Mouse (Mus musculus) gastrocnemius, postnatal 10 days (tissue): ENCODE data around the gene Qpct. TPM values are rescaled to one million over a fixed set of nuclear protein-coding genes. Genes with fewer than 3 reads are reported as not detected.
"Not testable (repeated sequence)": the region's sequence is repeated elsewhere in the genome, so short reads cannot be mapped to it uniquely, and the experiment has no call there.

Experiments
- DNase-seq: peaks from one replicate; pipeline ENCODE4 v3.0.0; 2021; ENCODE audit warnings: mixed read lengths
- total RNA-seq, 2 experiments: library from RNA; stranded (reverse); gene quantifications; 2 replicates each; pipeline ENCODE4 v1.2.3; 2021

The Qpct gene
- total RNA-seq, 2 experiments from 2014 or later, result 12.3 to 15.9 TPM

DNA sequence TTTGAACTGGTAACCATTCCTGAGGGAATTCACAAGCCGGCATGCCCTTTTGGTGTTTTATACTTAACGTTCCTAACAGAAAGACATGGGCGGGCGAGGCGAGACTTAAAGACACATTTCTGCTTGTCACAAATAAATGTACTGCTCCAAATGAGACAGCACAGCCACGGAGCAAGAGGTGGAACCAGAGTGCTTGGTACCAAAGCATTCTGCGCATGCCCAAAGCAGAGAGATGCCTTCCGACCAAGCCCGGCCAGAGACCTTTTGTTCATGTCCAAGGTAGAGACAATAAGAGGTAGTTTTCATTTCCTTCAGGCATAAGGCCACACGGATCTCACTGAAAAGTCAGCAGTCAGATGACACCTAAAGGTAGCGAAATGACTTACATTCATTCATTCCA lies 20.2 kb downstream of the Qpct start:
- no peak for DNase-seq

DNA sequence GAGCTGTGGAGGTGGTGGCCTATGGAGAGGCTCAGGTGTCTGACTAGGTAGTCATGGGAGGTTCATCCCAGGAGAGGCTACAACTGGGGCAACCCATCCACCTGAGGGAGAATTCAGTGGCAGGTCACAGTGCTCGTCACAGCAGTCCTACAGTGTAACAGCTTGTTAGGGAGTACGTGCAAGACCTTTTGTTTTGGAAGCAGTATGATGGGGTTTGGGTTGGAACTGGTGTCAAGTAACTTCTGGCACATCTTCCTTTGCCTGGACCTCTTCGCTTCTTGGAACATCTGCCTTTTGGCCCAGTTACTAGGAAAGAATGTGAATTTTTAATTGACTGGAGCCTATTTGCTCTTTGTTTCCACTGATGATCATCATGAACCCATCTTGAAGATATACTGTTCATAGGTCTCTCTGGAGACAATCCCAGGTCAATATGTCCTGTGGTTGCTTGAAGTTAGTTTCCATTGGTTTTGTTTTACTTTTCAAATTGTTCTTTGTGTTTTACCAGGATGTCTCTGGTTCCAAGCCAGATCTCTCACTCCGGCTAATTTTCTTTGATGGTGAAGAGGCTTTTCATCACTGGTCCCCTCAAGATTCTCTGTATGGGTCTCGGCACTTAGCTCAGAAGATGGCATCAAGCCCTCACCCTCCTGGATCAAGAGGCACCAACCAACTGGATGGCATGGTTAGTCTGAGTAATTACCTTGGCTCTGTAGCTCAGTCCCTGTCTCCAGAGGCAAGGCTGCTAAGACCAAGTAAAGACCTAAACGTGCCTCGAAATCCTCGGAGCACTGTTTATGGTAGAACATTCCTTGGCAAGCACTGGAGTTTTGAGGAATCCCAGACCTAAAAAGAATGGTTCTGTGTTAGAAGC lies 25.5 kb downstream of the Qpct start:
- DNase-seq, result no peak

DNA sequence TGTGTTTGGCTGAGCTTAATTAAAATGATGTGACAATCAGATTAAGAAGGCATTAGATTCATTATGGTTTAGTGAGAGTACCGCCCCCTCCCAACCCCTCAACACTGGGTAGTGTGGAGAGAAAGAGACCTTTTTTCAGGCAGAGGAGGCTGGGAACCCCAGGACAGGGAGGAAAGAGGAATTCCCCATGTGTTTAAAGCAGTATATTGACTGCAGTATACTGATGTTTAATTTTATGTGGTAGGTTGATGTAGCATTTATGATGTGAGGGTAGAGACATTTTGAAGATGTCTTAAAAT lies 26.1 kb downstream of the Qpct start:
- no peak for DNase-seq

DNA sequence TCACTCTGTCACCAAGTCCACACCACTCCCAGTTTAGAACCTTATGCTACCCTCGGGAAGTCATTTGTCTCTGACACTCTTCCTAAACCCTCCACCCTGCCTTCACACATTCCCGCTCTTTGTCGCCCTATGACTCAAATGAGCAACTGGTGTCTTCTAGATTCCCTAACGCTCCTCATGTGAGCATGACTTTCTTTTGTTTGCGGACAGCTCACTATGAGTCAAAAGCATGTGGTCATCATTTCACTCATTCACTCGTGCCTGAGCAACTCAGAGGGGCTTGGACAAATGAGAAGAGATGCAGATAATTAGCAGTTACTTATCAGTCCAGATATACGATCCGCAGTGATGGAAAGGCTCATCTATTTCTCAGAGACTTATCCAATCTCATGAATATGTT lies 26.5 kb downstream of the Qpct start:
- DNase-seq, result no peak

DNA sequence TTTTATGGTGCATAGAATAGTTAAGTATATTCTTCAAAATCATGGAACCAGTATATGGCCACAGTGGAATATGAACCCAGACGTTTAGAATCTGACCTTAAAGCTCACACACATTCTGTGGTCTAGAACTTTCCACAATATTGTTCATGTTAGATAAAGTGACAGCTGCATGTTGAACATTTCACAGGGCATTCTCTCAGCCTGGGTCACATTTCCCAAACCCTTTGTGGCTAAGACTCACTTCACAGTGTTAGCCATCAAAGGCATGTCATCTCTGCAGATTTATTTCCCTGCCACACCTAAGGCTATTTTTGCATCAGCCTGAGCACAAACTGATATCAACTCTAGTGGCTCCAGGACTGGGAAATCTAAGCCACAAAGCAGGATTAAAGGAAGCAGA lies 40.0 kb downstream of the Qpct start:
- no peak for DNase-seq

DNA sequence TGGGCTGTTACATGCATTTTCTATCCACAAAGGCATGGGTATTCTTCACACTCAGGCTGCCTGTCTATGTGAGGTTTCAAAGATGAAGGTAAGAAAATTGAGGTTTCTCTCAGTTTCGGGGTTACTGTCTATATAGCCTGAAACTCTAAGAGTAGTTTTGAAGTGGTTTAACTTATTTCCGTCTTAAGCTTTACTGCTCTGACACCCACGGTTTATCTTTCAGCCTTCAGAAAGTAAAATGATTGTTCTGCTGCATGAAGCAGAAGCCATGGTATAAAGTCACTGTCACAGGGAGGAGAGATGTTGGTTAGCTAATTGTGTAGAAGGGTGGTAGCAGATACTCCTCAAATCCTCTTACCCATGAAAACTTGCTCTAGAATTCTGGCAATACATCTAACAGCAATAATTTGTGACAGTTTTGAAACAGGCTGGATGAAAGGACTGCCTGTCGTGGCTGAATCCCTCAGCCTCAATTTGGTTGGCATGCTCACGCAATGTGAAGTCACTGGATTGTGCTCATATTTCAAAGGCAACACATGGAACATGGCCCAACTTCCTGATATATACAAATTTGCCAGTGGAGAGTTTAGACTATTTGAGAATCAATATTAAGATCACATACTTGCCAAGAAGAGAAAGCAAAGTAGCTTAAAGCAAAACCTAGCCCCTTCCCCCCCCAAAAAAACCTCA lies 41.7 kb downstream of the Qpct start:
- no peak for DNase-seq

DNA sequence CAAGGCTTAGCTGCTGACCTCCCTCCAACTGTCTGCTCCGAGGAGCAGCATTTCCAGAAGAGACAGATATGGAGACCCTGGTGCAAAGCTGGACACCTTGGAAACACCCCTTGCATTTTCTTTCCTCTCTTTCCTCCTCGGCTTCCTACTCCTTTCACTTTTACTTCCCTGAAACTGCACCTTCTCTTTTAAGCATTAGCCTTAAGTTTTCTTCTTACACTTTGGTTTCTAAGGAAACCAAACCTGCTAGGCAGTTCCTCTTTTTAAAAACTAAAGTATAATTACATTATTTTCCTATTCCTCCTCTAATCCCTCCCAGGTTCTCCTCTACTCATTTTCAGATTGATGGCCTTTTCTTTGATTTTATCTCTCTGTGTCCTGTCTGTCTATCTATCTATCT lies 43.9 kb downstream of the Qpct start:
- no peak for DNase-seq

DNA sequence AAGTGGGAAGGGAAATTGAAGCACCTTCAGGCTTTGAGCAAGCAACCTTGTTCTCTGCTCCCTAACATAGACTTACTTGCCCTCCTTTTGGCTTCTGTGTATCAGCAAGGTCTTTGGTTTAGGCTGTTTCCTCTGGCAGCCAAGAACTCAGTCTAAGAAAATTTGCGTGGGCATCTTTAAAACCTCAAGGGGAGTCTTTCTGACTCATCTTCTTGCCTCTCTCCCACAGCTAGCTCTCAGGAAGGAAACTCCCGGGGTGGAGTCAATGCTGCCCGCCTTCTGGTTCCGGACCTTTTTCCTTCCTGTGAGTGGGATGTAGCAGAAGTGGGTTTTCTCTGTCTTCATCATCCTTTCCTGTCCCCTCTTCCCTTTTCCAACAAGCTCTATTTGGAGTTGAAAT lies 48.2 kb downstream of the Qpct start:
- no peak for DNase-seq

DNA sequence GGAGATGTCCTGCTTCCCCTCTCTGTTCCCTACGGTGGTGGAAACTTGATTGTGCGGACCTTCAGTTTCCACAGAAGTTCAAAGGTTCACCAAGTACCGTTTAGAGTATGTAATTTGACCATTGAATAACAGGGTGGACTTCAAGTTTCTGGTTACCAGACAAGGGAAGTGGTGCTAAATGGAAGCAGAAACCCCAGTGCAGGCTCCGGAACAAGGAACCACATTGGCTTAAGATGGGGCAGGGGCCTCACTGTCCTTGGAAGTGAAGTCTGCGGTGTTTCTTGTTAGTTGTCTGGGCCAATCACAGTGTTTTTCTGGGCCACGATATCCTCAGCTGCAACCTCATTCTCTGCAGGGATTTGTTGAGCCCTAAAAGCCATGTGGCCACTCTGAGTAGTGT lies 56.5 kb downstream of the Qpct start:
- DNase-seq, result no peak

DNA sequence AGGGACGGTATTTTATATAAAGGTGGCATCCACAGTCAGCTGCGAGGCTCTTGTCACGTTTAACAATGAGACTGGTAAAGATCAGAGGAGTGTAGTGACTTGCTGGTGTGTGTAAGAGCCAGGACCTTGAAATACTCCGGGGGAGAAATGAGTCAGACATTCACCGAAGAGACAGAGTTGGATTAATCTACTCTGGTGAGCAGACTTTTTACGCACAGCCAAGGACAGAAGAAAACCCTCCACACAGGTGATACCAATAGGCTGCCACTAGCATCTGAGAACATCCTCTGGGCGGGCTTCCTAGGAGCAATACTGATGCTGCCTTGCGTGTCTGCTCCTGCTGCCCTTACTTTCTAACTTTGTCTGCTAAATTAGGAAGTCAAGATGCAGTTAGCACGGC lies 57.9 kb downstream of the Qpct start:
- no peak for DNase-seq

DNA sequence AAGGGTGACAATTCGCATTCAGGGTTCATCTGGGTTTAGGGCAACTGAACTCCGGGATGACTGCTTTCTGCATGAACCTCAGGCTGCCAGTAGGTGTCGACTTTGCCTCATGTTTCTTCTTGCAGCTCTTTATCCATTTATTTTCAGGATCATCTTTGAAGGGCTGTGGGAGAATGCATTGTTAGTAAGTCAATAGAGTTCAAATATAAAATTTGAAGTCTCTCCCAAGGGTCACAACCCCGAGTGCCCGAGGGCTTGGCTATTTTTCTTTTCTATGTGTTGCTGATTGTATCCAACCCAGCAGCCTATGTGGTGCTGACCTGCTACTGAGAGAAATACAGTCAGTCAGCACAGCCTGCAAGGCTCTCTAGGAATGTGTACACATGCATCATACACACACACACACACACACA lies 59.2 kb downstream of the Qpct start:
- peak; percentile 28 for DNase-seq

DNA sequence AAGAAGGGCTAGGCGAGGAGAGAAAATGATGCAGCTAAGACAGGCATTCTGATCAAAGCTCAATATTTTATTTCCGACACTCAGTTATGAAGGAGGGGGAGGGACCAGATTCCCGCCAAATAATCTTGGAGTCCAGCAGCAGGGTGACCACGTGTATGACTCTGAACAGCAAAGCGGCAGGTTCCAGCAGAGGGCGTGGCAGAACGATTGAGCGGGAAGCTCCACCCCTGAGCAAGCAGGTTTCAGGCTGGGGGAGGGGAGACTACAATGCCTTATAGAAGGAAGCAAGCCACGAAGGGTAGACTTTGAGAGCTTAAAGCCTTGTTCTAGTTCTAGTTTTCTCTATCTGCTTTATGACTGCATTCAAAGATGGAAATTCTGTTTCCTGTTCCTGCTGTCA lies 63.5 kb downstream of the Qpct start:
- DNase-seq, result not testable (repeated sequence)

DNA sequence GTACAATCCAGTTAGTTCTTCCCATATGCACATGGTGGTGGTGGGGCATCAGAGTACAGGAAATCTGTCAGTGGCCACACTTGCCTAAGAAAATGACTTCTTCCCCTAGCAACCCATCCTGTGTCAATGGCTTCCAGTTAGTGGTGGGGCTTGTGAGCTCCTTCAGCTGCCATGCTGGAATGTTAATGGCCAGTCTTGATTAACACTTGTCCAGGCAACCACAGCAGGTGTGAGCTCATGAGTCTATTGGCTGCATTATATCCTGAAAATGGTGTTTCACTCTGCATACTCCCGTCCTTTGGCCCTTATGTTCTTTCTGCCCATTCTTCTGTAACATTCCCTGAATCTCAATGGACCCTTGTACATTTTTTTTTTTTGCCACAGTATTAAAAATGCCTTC lies 67.4 kb downstream of the Qpct start:
- DNase-seq, result no peak

DNA sequence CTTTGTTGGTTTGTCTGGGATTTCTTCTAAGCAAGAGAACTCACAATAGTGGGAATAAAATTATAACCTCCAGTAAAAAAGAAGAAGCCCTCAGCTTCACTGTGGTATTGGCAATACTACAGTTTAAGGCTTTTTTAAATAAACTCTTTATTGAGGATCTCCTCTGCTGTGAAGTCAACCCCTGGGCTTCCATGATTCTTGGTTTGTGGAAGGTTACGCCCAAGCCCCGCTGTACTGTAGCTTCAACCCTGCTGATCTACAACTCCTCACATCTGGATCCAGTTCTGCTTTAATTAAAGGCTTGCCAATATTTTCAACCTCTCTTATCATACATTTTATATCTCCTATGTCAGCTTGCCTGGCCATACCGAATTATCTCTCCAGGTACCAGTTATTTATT lies 68.6 kb downstream of the Qpct start:
- no peak for DNase-seq

DNA sequence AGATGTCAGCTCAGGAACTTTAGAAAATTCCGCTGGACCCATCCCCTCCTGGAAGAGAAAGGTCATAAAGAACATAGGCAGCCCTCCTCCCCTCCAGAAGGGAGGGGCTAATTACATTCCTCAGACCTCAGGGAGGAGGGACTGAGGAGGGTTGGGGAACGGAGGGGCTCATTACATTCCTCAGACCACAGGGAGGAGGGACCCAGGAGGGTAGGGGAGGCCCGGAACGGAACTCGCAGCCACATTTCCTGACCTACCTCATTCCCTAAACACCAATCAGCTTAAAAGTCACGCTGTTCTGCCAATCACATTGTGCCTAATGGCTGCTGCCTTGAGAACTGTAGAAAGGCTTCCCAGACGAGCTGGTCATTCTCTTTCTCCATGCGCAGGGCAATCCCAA lies 82.0 kb downstream of the Qpct start:
- no peak for DNase-seq

DNA sequence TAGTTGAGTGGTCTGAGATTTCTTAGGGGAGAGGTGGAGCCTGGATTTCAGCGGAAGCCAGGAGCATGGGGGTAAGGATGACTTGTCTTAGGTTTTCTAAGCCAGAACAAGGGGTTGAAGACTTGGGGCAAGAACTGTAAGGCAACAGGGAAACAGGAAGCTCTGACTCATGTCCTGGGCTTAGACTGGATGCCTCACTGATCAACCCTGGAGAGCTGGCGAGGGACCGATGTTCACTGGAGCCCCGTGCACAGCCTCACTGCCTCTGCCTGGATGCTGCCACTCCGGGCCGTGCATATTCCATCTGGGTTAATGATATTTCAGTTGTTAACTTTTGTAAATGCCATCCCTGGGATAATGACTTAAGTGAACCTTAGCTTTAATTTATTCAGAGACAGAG lies 84.1 kb downstream of the Qpct start:
- DNase-seq, result no peak

DNA sequence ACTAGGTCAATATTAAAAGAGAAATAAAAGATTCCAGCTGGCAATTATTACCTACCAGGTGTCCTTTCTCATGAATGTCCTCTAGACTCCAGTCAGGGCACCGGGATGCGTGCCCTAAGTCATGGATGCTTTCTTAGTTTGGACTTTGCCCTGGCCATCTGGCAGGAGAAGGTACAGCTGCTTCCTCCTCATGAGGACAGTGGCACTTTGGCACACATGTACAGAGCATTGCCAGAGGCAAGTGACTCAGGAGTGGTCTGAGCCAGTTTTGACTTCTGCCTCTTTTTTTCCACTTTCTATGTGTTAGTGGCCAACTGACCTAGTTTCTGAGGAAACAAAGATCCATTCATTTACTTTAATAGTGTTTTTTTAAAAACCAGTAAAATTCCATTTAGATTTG lies 84.7 kb downstream of the Qpct start:
- DNase-seq, result peak; percentile 19

Other genes with a start within 250 kb of the Qpct start
- 10 to 100 TPM in 1 of 2 experiments, 1 to 10 TPM in 1; 10.0 to 12.5 TPM for gene Heatr5b, start 216.5 kb upstream of the Qpct start, total RNA-seq
- 10 to 100 TPM; 21.4 to 22.3 TPM for gene Gpatch11, start 216.3 kb upstream of the Qpct start, total RNA-seq
- gene Eif2ak2, start 169.3 kb upstream of the Qpct start, total RNA-seq, result 1 to 10 TPM; 8.5 to 9.5 TPM
- not detected for gene Sult6b1, start 144.9 kb upstream of the Qpct start, total RNA-seq
- 10 to 100 TPM; 56.3 to 65.8 TPM for gene Cebpzos, start 135.4 kb upstream of the Qpct start, total RNA-seq
- gene Cebpz, start 114.8 kb upstream of the Qpct start, total RNA-seq, result 10 to 100 TPM; 19.8 to 22.7 TPM
- 10 to 100 TPM; 31.1 to 31.3 TPM for gene Ndufaf7, start 114.8 kb upstream of the Qpct start, total RNA-seq
- 10 to 100 TPM; 18.2 to 27.2 TPM for gene Prkd3, start 31.1 kb upstream of the Qpct start, total RNA-seq